Mouse (Mus musculus) forebrain, postnatal 0 days (tissue): ENCODE measurements at regions not wholly inside any gene's neighbourhood (a gene's known extent, or its start where the extent isn't known, plus 50 kb on each side); places are given as distances from the start of the nearest gene placed in this dataset.

Source experiments
- ATAC-seq: fragments of 200-750 bp; cut with Nextera tagmentation; 2 replicates; pipeline ENCODE4 v1.8.0; 2017; ENCODE audit warnings: mild to moderate bottlenecking, moderate library complexity
- DNase-seq: peaks from one replicate; pipeline ENCODE4 v3.0.0-alpha.2; 2015
- H3K27ac ChIP-seq: fragments of 300-500 bp; sonication (generic); 2 replicates; pipeline ENCODE4 v1.5.1; 2014; ENCODE audit warnings: low read depth, mild to moderate bottlenecking, antibody characterized with exemption, low read length, moderate library complexity, mixed read lengths
- H3K27me3 ChIP-seq: fragments of 300-500 bp; sonication (generic); 2 replicates; pipeline ENCODE4 v1.6.1; 2014; ENCODE audit warnings: mild to moderate bottlenecking, low read length, mixed read lengths; ENCODE audit not compliant: insufficient read depth
- H3K36me3 ChIP-seq: fragments of 300-500 bp; sonication (generic); 2 replicates; pipeline ENCODE4 v1.6.1; 2014; ENCODE audit warnings: mild to moderate bottlenecking, moderate library complexity; ENCODE audit not compliant: insufficient read depth
- H3K4me1 ChIP-seq: fragments of 300-500 bp; sonication (generic); 2 replicates; pipeline ENCODE4 v1.6.1; 2014; ENCODE audit warnings: antibody characterized with exemption; ENCODE audit not compliant: insufficient read depth
- H3K4me2 ChIP-seq: fragments of 300-500 bp; sonication (generic); 2 replicates; pipeline ENCODE4 v1.6.1; 2014; ENCODE audit warnings: low read depth, mild to moderate bottlenecking, moderate library complexity
- H3K4me3 ChIP-seq: fragments of 300-500 bp; sonication (generic); 2 replicates; pipeline ENCODE4 v1.5.1; 2014; ENCODE audit warnings: low read depth, low read length, mixed read lengths
- H3K9ac ChIP-seq: fragments of 300-500 bp; sonication (generic); 2 replicates; pipeline ENCODE4 v1.6.1; 2014; ENCODE audit warnings: mild to moderate bottlenecking
- H3K9me3 ChIP-seq: fragments of 300-500 bp; sonication (generic); 2 replicates; pipeline ENCODE4 v1.6.1; 2016; ENCODE audit warnings: low read length
- CTCF ChIP-seq: sonication (generic); IDR thresholded peaks from 2 replicates; pipeline ENCODE4 v1.5.1; 2016; ENCODE audit warnings: antibody characterized with exemption, control low read depth, low read depth
- WGBS: fragments of 180-500 bp; shearing (Covaris S2); extraction: QIAGEN DNeasy Blood & Tissue Kit; methylation state at CpG from one replicate; pipeline ENCODE4 v1.1.7; 2014; 5-methylcytosine and 5-hydroxymethylcytosine counted together

- no peak for ATAC-seq
Observed at GRCm38 (mm10) chr12:9091951-9092350, 62.2 kb downstream of the Ttc32 start.

GRCm38 (mm10) chr12:9095061-9095460 lies 65.3 kb downstream of the Ttc32 start:
- Histone ChIP-seq H3K9me3 (no peaks in the 10 kb centered on the region), H3K27ac (no peak overlapping the region), H3K4me3 (no peak overlapping the region), H3K4me1 (no peaks in the 10 kb centered on the region), H3K27me3 (no peaks in the 10 kb centered on the region), H3K36me3 (no peaks in the 10 kb centered on the region), H3K9ac (no peak overlapping the region), H3K4me2 (no peak overlapping the region)
- no peak for ATAC-seq
- no peak for DNase-seq
- no peak for TF ChIP-seq CTCF

More at GRCm38 (mm10) chr12:9091951-9092350, 62.2 kb downstream of the Ttc32 start:
- H3K9me3 ChIP-seq: no peaks in the 10 kb centered on the region
- DNase-seq: no peak
- no peak overlapping the region for H3K27ac ChIP-seq
- no peaks in the 10 kb centered on the region for H3K36me3 ChIP-seq
- H3K9ac ChIP-seq: no peak overlapping the region
- TF ChIP-seq CTCF: no peak
- H3K4me1 ChIP-seq: no peaks in the 10 kb centered on the region
- H3K4me3 ChIP-seq: no peak overlapping the region
- no peak overlapping the region for H3K4me2 ChIP-seq
- WGBS: 87% methylated on average over 6 of the region's 6 CpGs
- no peaks in the 10 kb centered on the region for H3K27me3 ChIP-seq

- Histone ChIP-seq H3K36me3 (no peaks in the 10 kb centered on the region), H3K4me2 (no peak overlapping the region), H3K9me3 (no peaks in the 10 kb centered on the region), H3K4me3 (no peak overlapping the region), H3K27me3 (no peaks in the 10 kb centered on the region), H3K4me1 (no peaks in the 10 kb centered on the region), H3K27ac (no peak overlapping the region), H3K9ac (no peak overlapping the region)
- DNase-seq: no peak
- TF ChIP-seq CTCF: no peak
- no peak for ATAC-seq
- WGBS: 61% methylated on average over 3 of the region's 3 CpGs
Observed at GRCm38 (mm10) chr12:9106416-9106815, 76.6 kb downstream of the Ttc32 start.

- Histone ChIP-seq H3K27me3 (no peaks in the 10 kb centered on the region), H3K4me3 (no peak overlapping the region), H3K36me3 (no peaks in the 10 kb centered on the region), H3K9ac (no peak overlapping the region), H3K9me3 (no peaks in the 10 kb centered on the region), H3K4me2 (no peak overlapping the region), H3K27ac (no peak overlapping the region), H3K4me1 (no peaks in the 10 kb centered on the region)
- WGBS: 89% methylated on average over 7 of the region's 7 CpGs
- ATAC-seq (no peak), DNase-seq (no peak)
- TF ChIP-seq CTCF: no peak
Observed at GRCm38 (mm10) chr12:9109806-9110205, 80.0 kb downstream of the Ttc32 start.

GRCm38 (mm10) chr12:9112161-9112674 lies 82.4 kb downstream of the Ttc32 start:
- no peak overlapping the region for H3K4me3 ChIP-seq
- H3K4me1 ChIP-seq: no peaks in the 10 kb centered on the region
- 77% methylated on average over 3 of the region's 3 CpGs for WGBS
- no peaks in the 10 kb centered on the region for H3K9me3 ChIP-seq
- no peak overlapping the region for H3K9ac ChIP-seq
- H3K4me2 ChIP-seq: no peak overlapping the region
- H3K36me3 ChIP-seq: no peaks in the 10 kb centered on the region
- TF ChIP-seq CTCF: no peak
- DNase-seq: no peak
- ATAC-seq: no peak
- H3K27ac ChIP-seq: no peak overlapping the region
- no peaks in the 10 kb centered on the region for H3K27me3 ChIP-seq

GRCm38 (mm10) chr12:9113652-9114051 lies 83.9 kb downstream of the Ttc32 start:
- WGBS: 71% methylated on average over 6 of the region's 6 CpGs

GRCm38 (mm10) chr12:9114061-9114460 lies 84.3 kb downstream of the Ttc32 start:
- no peak for TF ChIP-seq CTCF
- H3K36me3 ChIP-seq: no peaks in the 10 kb centered on the region
- H3K9ac ChIP-seq: no peak overlapping the region
- H3K4me3 ChIP-seq: no peak overlapping the region
- no peak overlapping the region for H3K27ac ChIP-seq
- H3K4me1 ChIP-seq: no peaks in the 10 kb centered on the region
- no peak for ATAC-seq
- H3K27me3 ChIP-seq: no peaks in the 10 kb centered on the region
- no peak for DNase-seq
- no peaks in the 10 kb centered on the region for H3K9me3 ChIP-seq
- no peak overlapping the region for H3K4me2 ChIP-seq
- WGBS: 86% methylated on average over 1 of the region's 1 CpGs

More at GRCm38 (mm10) chr12:9113652-9114051, 83.9 kb downstream of the Ttc32 start:
- Histone ChIP-seq H3K9me3 (no peaks in the 10 kb centered on the region), H3K27ac (no peak overlapping the region), H3K4me3 (no peak overlapping the region), H3K9ac (no peak overlapping the region), H3K27me3 (no peaks in the 10 kb centered on the region), H3K4me2 (no peak overlapping the region), H3K4me1 (no peaks in the 10 kb centered on the region), H3K36me3 (no peaks in the 10 kb centered on the region)
- DNase-seq (no peak), ATAC-seq (peak; percentile 27; the same call in 1 of the 2 replicates)
- no peak for TF ChIP-seq CTCF

GRCm38 (mm10) chr12:9118576-9118975 lies 88.8 kb downstream of the Ttc32 start:
- H3K27me3 ChIP-seq: no peaks in the 10 kb centered on the region
- no peaks in the 10 kb centered on the region for H3K4me1 ChIP-seq
- DNase-seq (no peak), ATAC-seq (peak; percentile 40; the same call in 1 of the 2 replicates)
- H3K9me3 ChIP-seq: no peaks in the 10 kb centered on the region
- no peak overlapping the region for H3K9ac ChIP-seq
- no peak for TF ChIP-seq CTCF
- no peak overlapping the region for H3K4me3 ChIP-seq
- WGBS: 18% methylated on average over 2 of the region's 2 CpGs
- H3K27ac ChIP-seq: no peak overlapping the region
- H3K36me3 ChIP-seq: no peaks in the 10 kb centered on the region
- H3K4me2 ChIP-seq: no peak overlapping the region
